Mouse (Mus musculus): ENCODE results near the gene Mrs2. TPM values are rescaled to one million over a fixed set of nuclear protein-coding genes. Genes with fewer than 3 reads are reported as not detected.

The Mrs2 gene
- polyA plus RNA-seq, 1 experiment from 2014 or later = 21.2 TPM

DNA sequence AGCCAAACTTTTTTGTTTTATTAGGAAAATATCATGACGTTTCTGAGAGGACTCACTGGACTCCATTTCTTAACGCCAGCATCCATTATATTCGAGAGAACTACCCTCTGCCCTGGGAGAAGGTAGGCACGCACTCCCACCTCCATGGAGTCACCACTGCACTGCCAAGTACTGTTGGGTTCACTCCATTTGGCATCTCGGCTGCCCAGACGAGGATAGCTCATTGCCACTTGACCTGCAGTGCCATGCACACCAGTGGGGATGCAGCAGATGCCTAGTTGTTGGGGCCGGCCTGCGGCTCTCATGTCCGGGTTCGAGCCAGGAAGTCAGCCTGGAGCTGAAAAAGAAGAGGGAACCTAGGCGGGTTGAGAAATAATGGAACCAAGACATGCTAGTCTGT, 65.1 kb downstream of the Mrs2 start:
- ATAC-seq = no peak
- Histone ChIP-seq H3K36me3 (ENCODE audit: control insufficient read depth, insufficient read depth) (no peaks in the 10 kb centered on the region), H3K4me2 (replicated peaks; ENCODE audit: low read depth) (no peak overlapping the region), H3K9ac (ENCODE audit: low read depth, low read length) (no peak overlapping the region), H3K27me3 (replicated peaks; ENCODE audit: control insufficient read depth, insufficient read depth, low read length) (no peaks in the 10 kb centered on the region), H3K4me1 (replicated peaks; ENCODE audit: control insufficient read depth, insufficient read depth, low read length) (no peaks in the 10 kb centered on the region), H3K9me3 (ENCODE audit: control insufficient read depth) (no peaks in the 10 kb centered on the region), H3K4me3 (ENCODE audit: low read depth, low read length) (no peak overlapping the region), H3K27ac (ENCODE audit: low read depth, low read length) (no peak overlapping the region)
- WGBS = 37% methylated on average over 11 of the region's 11 CpGs
- no peak for TF ChIP-seq CTCF (IDR thresholded peaks at IDR 0.05; ENCODE audit: low read depth)

DNA sequence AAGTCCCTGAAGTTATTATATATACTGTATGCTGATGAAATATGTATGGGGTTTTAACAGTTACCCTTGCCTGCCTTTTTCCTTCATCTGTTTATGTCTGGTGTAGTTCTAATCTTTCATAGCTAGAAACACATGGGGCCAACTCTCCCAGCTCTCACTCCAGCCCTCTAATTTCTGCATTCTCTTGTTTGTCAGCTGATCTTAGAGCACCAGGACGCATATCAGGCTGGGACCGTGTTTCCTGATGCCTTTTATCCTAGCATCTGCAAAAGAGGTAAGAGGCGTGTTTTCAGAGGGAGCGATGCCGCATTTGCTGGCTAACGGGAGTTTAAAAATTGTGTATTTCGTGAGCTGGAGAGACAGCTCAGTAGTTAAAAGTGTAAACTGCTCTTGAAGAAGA, 67.5 kb downstream of the Mrs2 start:
- Histone ChIP-seq H3K36me3 (ENCODE audit: control insufficient read depth, insufficient read depth) (no peaks in the 10 kb centered on the region), H3K4me1 (replicated peaks; ENCODE audit: control insufficient read depth, insufficient read depth, low read length) (no peaks in the 10 kb centered on the region), H3K9me3 (ENCODE audit: control insufficient read depth) (no peaks in the 10 kb centered on the region), H3K9ac (ENCODE audit: low read depth, low read length) (no peak overlapping the region), H3K4me3 (ENCODE audit: low read depth, low read length) (no peak overlapping the region), H3K4me2 (replicated peaks; ENCODE audit: low read depth) (no peak overlapping the region), H3K27me3 (replicated peaks; ENCODE audit: control insufficient read depth, insufficient read depth, low read length) (no peaks in the 10 kb centered on the region), H3K27ac (ENCODE audit: low read depth, low read length) (no peak overlapping the region)
- TF ChIP-seq CTCF (IDR thresholded peaks at IDR 0.05; ENCODE audit: low read depth) = no peak
- ATAC-seq = no peak
- WGBS = 72% methylated on average over 7 of the region's 7 CpGs

DNA sequence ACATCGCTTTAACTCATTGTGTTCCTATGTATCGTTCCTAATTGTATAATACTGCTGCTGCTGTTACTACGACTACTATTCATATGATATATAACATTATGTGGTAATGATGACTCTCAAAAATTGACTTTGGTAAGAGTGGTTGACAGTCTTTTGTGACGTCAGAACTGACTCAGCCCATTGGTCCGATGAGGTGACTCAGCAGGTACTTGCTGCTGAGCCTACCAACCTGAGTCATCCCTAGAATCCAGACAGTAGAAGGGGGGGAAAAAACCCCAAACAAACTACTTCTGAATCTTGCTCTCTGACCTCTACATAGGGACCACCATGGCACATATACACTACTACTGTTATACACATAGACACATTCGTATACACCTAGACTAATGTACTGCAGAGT, 71.3 kb downstream of the Mrs2 start:
- no peak overlapping the region for H3K27ac ChIP-seq (ENCODE audit: low read depth, low read length)
- H3K4me3 ChIP-seq (ENCODE audit: low read depth, low read length) = no peak overlapping the region
- no peaks in the 10 kb centered on the region for H3K4me1 ChIP-seq (replicated peaks; ENCODE audit: control insufficient read depth, insufficient read depth, low read length)
- no peaks in the 10 kb centered on the region for H3K36me3 ChIP-seq (ENCODE audit: control insufficient read depth, insufficient read depth)
- no peaks in the 10 kb centered on the region for H3K27me3 ChIP-seq (replicated peaks; ENCODE audit: control insufficient read depth, insufficient read depth, low read length)
- ATAC-seq = no peak
- WGBS = 85% methylated on average over 6 of the region's 6 CpGs
- no peak overlapping the region for H3K4me2 ChIP-seq (replicated peaks; ENCODE audit: low read depth)
- H3K9me3 ChIP-seq (ENCODE audit: control insufficient read depth) = no peaks in the 10 kb centered on the region
- TF ChIP-seq CTCF (IDR thresholded peaks at IDR 0.05; ENCODE audit: low read depth) = no peak
- no peak overlapping the region for H3K9ac ChIP-seq (ENCODE audit: low read depth, low read length)

DNA sequence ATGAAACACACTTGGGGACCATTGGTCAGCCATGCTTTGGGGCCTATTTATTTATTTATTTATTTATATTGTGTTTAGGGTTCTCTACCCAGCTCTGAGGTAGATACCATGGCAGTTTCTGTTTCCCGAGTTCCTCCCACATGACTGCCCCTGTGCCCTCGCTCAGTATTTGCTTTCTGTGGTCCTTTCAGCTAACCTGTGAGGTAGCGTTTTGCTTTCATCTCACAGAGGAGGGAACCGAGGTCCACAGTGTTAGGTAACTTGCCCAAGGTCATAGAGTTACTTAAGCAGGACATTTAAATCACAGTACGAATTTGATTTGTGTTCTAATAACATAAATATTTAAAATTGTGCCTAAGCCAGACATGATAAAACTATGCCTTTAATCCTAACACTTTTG, 73.0 kb downstream of the Mrs2 start:
- no peak overlapping the region for H3K9ac ChIP-seq (ENCODE audit: low read depth, low read length)
- no peaks in the 10 kb centered on the region for H3K36me3 ChIP-seq (ENCODE audit: control insufficient read depth, insufficient read depth)
- WGBS = 79% methylated on average over 5 of the region's 5 CpGs
- ATAC-seq = no peak
- no peak overlapping the region for H3K4me2 ChIP-seq (replicated peaks; ENCODE audit: low read depth)
- no peaks in the 10 kb centered on the region for H3K9me3 ChIP-seq (ENCODE audit: control insufficient read depth)
- H3K27ac ChIP-seq (ENCODE audit: low read depth, low read length) = no peak overlapping the region
- no peaks in the 10 kb centered on the region for H3K4me1 ChIP-seq (replicated peaks; ENCODE audit: control insufficient read depth, insufficient read depth, low read length)
- H3K27me3 ChIP-seq (replicated peaks; ENCODE audit: control insufficient read depth, insufficient read depth, low read length) = no peaks in the 10 kb centered on the region
- no peak for TF ChIP-seq CTCF (IDR thresholded peaks at IDR 0.05; ENCODE audit: low read depth)
- no peak overlapping the region for H3K4me3 ChIP-seq (ENCODE audit: low read depth, low read length)

DNA sequence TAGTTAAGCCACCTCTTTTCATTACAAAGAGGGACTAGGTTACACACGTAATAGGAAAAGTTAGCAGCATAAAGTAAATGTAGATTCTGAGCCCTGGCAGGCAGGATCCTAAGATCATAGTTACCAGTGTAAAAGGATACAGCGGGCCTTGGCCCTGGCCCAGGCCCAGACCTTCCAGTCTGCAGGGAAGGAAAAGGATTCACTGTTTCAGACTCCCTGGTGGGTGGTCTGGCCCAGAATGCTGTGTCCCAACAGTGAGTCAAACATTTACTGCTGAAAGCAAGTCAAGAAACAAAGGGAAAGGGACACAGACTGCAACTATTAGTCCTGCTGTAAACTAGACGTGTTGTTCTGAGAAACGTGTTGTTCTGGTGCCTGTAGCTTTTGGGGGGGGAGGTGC, 74.6 kb downstream of the Mrs2 start:
- no peaks in the 10 kb centered on the region for H3K9me3 ChIP-seq (ENCODE audit: control insufficient read depth)
- H3K27ac ChIP-seq (ENCODE audit: low read depth, low read length) = no peak overlapping the region
- H3K9ac ChIP-seq (ENCODE audit: low read depth, low read length) = no peak overlapping the region
- 32% methylated on average over 4 of the region's 4 CpGs for WGBS
- no peaks in the 10 kb centered on the region for H3K27me3 ChIP-seq (replicated peaks; ENCODE audit: control insufficient read depth, insufficient read depth, low read length)
- no peak overlapping the region for H3K4me3 ChIP-seq (ENCODE audit: low read depth, low read length)
- H3K36me3 ChIP-seq (ENCODE audit: control insufficient read depth, insufficient read depth) = no peaks in the 10 kb centered on the region
- TF ChIP-seq CTCF (IDR thresholded peaks at IDR 0.05; ENCODE audit: low read depth) = no peak
- H3K4me2 ChIP-seq (replicated peaks; ENCODE audit: low read depth) = no peak overlapping the region
- ATAC-seq = no peak
- no peaks in the 10 kb centered on the region for H3K4me1 ChIP-seq (replicated peaks; ENCODE audit: control insufficient read depth, insufficient read depth, low read length)

DNA sequence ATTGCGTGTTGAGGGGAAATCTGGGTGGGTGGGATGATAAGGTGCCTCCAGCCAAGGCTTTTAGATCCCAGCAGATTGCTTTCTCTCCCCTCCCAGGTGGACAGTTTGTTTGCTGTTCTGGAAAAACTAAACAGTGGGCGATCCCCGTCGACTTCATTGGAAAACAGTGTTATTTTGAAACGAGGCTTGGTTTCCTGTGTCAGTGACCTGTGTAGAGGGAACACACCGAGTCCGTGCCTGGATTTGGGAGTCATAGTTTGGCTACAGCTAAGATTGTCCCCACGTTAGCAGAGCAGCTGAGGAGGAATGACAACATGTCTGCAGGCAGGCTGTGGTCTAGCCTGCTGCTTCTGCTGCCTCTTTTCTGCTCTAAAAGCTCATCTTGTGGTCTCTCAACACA, 76.9 kb downstream of the Mrs2 start:
- WGBS = 48% methylated on average over 8 of the region's 8 CpGs
- Histone ChIP-seq H3K9me3 (ENCODE audit: control insufficient read depth) (no peaks in the 10 kb centered on the region), H3K9ac (ENCODE audit: low read depth, low read length) (no peak overlapping the region), H3K27ac (ENCODE audit: low read depth, low read length) (no peak overlapping the region), H3K27me3 (replicated peaks; ENCODE audit: control insufficient read depth, insufficient read depth, low read length) (no peaks in the 10 kb centered on the region), H3K36me3 (ENCODE audit: control insufficient read depth, insufficient read depth) (no peaks in the 10 kb centered on the region), H3K4me3 (ENCODE audit: low read depth, low read length) (no peak overlapping the region), H3K4me1 (replicated peaks; ENCODE audit: control insufficient read depth, insufficient read depth, low read length) (no peaks in the 10 kb centered on the region), H3K4me2 (replicated peaks; ENCODE audit: low read depth) (no peak overlapping the region)
- TF ChIP-seq CTCF (IDR thresholded peaks at IDR 0.05; ENCODE audit: low read depth) = no peak
- no peak for ATAC-seq

All from intestine, postnatal 0 days (tissue).